Mouse (Mus musculus): Measurements from ENCODE around the gene Rps15.

Rps15 gene

DNA sequence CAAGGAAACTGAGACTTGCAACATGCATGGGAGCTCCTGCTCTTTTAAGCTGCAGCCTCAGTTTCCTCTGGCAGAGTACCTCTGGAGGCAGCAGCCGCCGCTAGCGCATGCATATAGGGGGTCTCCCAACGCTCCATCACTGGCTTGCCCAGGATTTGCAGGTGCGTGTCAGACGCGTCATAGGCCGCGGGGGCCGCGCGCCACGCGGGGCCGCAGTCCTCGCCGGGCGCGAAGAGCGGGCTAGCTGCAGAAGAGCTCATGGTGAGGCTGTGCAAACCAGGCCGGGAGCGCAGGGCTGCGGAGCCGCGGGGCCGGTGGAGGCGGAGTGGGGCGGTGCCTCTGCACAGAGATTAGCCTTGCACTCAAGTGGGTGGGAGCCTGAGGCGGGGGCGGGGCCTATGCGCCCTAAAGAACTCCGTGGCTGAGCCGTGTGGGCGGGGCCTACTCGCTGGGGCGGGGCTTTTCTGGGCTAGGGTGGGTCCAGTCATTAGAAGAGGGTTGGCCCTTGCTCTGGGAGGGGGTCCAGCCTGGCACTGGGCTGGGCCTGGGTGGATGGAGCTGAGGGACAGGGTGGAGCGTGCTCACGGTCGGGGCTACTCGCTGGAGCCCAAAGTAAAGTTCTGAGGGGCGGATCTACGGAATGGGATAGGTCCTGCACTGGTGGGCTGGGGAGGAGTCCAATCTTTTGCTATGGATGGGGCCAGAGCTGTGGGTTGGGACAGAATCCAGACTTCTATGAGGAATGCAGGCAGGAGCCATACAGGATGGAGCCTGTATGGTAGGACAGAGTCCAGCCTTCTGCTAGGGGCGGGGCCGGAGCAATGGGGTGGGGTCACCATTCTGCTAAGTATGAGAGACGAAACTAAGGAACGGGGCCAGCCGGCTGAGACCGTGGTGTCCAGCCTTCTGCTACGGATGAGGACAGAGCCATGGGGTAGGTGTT is 31.3 kb upstream of the Rps15 start, which contains the start of the genes Gamt and Dazap1:
Gene Gamt (minus strand): TSS at position 371 of the 943 bp plus-strand sequence.
Gene Dazap1 (plus strand): TSS at position 845 of the 943 bp plus-strand sequence.
- peak; percentile 99 for DNase-seq (ENCODE audit: inconsistent age in 2 of 2, low spot score in 1 of 2)

DNA sequence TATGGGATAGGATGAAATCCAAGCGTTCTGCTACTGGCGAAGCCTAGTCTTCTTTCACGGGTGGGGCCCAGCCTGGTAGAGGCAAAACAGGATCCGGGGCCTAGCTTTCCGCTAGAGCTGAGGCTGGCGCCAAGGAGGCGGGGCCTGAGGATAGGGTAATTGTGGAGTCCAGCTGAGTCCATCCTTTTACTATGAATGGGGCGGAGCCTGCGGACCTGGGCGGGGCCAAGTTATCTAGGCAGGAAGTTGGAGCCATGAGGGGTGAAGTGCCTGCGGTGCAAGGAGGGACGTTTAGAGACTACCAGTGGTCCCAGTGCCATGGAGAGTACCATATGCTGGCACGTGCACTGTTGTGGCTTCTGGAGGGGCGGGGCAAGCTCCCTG is 30.7 kb upstream of the Rps15 start:
- DNase-seq (ENCODE audit: inconsistent age in 2 of 2, low spot score in 1 of 2) = peak; percentile 98 to 100

DNA sequence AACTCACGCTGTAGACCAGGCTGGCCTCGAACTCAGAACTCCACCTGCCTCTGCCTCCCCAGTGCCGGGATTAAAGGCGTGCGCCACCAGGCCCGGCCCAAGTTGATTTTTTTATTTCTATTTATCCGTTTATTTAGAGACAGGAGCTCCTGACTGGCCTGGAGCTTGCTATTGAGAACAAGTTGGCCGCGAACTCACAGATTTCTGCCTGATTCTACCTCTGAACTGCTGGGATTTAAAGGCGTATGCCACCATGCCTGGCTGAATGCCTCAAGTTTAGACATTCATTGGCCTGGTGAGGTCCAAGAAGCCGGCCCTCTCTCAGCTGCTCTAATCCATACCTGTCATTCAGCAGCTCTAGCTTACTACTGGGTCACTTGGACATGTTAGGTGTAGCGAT is 30.1 kb upstream of the Rps15 start:
- DNase-seq (ENCODE audit: inconsistent age in 2 of 2, low spot score in 1 of 2) = peak in 1 of 2 experiments; percentile 50

DNA sequence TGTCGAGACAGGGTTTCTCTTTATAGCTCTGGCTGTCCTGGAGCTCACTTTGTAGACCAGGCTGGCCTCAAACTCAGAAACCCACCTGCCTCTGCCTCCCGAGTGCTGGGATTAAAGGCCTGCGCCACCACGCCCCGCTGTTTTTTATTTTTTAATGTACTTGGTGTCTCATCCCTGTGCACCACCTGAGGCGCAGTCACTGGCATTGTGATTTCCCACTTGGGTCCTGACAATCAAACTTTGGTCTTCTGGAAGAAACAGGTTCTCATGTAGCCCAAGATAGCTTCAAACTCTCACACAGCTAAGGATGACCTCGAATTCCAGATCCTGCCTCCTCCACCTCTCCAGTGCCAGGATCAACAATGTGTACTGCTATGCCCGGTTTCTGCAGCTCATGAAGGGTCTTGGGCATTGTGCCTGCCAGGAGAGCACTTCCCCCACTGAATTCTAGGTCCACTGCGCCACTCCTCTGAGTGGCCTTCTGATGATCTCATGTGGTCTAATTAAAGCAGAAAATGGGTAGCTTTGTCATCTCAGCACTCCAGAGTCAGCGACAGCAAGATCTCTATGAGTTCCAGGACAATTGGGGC is 29.4 kb upstream of the Rps15 start:
- peak in 1 of 2 experiments; percentile 63 for DNase-seq (ENCODE audit: inconsistent age in 2 of 2, low spot score in 1 of 2)

DNA sequence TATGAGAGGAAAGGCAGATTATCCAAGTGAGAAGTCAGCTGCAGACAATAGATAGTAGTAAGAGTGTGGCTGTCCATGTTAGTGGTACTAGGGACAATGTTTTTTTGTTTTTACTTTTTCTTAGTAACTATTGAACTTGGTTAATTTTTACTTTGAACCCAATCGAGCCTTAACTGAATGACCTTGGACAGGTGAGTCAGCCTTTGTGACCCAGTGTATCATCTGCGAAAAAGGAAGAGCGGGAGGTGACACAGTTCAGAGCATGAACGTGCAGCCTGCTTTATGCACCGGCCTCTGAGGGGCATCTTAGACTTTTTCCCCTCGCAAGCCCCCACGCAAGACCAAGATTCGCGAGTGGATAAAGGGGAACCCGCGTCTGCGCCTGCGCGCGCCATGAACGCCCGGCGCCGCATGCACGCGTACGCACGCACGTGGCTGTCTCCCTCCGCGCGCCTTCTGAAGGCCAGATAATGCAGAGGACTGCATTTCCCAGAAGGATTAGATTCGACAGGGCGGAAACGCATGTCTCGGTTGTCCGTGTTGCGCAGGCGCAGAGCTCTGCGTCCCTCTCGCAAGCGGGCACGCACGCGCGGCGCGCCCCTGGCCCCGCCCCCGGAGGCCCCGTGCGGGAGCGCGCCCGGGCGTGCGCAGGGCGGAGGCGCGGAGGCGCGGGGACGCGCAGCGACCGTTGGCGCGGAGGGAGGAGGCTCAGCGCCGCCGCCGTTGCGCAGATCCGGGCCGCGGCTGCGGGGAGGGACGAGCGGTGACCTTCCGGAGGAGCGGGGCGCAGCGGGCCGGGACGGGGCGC is 27.7 kb upstream of the Rps15 start:
- peak; percentile 99 for DNase-seq (ENCODE audit: inconsistent age in 2 of 2, low spot score in 1 of 2)

DNA sequence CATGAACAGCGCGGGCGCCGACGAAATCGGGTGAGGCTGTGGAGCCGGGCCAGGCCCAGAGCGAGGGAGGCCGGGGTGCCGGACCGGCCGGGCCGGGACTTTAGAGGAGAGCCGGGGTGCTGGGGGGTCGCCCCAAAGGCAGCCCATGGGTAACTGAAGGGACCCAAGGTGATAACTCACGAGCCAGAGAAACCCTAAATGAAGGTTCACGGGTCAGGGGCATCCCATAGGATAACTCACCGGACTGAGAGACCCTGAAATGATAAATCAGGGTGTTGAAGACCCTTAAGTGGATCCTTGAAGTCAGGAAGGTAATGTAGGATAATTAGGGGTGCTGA is 27.1 kb upstream of the Rps15 start:
- DNase-seq (ENCODE audit: inconsistent age in 2 of 2, low spot score in 1 of 2) = no peak

DNA sequence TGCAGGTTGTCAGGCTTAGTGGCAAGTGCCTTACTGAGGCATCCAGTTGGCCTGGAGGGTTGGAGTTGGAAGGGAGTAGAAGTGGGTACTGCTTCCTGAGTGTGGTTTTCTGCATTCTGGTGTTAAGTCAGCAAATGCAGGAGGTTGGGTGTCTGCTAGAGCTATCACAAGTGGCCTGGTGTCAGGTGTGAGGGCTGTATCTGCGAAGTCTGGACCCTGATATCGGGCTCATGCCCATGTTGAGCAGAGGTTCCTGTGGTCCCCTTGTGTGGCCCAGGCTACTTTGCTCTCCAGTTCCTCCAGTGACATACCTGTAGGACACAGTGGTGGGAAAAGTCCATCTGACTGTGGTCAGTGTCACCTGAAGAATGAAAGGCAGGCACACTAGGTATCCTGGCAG is 22.2 kb upstream of the Rps15 start:
- no peak for DNase-seq (ENCODE audit: inconsistent age in 2 of 2, low spot score in 1 of 2)

DNA sequence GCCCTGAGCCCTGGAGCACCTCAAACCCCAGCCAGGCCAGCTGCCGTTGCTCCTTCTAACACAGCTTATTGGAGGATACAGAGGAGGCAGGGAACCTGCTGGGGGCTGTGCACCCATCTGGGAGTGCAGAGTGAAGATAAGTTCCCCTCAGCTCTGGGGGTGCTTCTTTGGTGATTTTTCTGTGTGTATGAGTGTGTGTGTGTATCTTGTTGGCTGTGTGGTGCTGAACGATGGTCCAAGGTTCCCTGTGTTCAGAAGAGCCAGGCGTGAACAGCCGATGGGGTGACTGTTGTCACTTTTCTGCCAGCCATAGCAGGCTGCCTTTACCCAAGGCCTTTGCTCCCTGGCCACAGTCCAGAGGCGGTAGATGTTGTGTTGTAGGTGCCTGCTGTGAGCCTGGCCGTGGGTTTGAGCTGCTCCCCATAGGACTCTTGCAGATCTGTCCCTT is 21.5 kb upstream of the Rps15 start:
- DNase-seq (ENCODE audit: inconsistent age in 2 of 2, low spot score in 1 of 2) = peak in 1 of 2 experiments; percentile 79

DNA sequence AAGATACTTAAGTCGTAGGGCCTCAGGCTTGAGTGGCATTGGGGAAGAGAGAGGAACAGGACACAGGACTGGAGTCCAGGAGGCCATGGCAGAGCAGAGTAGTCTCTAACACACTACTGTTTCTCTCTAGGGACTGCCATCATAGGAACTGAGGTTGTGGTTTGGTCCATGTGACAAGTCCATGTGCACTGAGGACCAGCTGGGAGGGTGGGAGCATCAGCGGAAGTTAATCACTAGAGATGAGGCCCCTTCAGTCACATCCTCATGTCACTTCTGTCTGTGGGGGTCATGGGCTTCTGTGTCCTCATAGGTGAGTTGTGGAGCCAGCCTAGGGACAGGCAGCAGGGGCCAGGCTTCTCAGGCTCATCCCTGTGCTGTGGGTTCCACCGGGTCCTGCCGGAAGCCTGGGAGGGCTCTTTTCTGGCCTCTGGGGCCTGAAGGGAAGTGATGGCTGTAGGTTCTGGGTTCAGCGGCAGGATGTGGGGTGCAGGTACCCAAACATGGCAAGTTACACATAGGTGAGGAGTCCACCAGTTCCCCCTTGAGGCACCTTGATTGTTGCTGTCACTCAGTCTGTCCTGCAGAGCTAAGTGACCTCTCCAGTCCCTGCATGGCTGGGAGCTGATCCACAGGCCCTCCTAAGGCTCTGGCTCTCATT is 20.9 kb upstream of the Rps15 start:
- no peak for DNase-seq (ENCODE audit: inconsistent age in 2 of 2, low spot score in 1 of 2)

DNA sequence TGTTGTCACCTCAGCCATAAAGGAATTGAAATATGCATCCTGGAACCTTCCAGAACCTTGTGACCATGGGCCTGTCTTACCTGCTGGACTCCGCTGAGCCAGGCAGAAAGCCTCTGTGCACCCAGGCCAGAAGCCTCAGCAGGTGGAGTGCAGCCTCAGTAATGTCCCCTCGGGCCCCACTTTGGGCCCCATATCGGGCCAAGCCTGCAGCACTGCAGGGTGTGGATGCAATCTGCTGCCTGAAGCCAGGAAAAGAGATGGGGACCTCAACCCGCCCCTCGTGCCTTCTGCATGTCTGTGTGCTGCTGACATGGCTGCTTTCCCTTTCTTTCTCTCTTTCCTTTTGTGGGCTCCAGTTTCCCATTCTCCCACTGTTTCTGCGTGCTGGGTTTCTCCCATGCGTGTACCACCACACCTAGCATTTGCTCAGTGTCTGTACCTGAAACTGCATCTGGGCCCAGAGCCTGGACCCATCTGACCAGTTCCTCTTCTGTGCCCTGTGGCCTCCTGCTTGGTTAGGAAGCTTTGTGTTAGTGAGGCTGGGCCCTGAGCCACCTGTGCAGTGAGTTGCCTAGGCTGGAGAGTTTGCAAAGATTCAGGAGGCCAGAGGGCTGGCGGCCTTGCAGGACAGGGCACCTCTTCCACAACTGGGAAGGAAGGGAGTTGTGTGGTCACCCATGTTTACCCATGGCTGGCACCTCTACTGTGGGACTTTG is 20.2 kb upstream of the Rps15 start:
- no peak for DNase-seq (ENCODE audit: inconsistent age in 2 of 2, low spot score in 1 of 2)

DNA sequence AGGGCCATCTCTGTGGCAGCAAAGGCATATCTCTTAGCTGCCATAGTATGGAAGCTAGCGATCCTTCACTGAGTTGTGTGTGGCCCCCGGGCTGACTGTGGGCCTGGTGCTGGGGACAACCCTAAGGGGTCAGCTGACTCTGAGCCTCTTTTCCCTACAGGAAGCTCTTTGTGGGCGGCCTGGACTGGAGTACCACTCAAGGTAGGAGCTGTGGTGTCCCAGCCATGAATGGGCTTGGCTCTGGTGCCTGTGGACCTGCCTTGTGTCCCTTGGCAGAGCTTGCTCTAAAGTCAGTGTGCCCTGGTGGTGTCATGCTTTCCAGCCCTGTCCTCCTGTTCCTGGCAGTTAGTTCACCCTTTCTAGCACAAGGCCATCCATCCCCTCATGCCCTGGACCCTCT is 18.4 kb upstream of the Rps15 start:
- DNase-seq (ENCODE audit: inconsistent age in 2 of 2, low spot score in 1 of 2) = no peak

DNA sequence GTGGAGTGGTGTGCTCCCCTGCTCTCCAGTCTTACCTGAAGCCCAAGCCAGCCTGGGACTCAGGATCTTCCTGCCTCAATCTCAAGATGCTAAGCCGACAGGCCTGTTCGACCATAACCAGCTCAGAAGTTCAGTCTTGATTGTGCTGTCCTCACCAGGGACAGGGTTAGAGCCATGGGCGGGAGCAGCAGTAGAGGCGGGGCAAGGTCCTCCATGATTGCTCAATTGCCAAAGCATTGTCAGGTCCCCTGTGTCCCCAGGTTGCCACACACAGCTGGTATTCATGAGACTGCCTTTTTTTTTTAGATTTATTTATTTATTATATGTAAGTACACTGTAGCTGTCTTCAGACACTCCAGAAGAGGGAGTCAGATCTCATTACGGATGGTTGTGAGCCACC is 16.0 kb upstream of the Rps15 start:
- no peak for DNase-seq (ENCODE audit: inconsistent age in 2 of 2, low spot score in 1 of 2)

DNA sequence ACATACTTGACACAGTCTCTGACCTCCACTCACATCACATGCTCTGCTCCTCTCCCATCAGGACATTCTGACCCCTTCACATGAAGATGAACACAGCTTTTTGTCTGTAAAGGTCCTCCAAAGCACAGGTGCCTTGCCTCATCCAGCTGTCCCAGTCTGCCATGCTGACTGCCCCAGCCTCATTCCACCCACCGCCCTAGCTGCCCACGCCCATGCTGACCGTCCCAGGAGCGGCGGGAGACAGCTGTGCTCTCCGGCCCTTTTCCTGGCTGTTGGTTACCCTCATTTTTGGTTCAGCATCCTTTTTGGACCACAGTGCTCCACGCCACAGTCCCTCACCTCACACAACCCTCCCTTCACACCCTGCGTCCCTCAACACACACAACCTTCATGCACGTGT is 13.9 kb upstream of the Rps15 start:
- no peak for DNase-seq (ENCODE audit: inconsistent age in 2 of 2, low spot score in 1 of 2)

DNA sequence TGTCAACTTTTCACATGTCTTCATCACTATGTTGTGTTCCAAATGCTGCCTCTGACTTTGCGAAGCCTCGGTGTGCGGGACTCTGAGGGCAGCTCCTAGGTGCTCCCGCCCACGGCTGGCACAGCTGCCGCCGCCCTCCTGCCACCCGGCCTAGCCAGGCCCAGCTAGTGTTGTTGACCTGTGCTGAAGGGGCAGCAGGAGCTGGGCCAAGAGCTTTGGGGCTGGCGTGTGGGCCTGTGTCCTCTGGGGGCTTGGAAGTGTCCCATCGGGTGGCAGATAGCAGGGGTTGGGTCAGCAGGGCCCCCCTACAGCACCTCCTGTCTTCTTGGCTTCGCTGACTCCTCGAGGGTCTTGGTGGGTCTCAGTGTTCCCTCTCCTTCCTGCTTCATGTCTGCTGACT is 13.0 kb upstream of the Rps15 start:
- DNase-seq (ENCODE audit: inconsistent age in 2 of 2, low spot score in 1 of 2) = no peak

DNA sequence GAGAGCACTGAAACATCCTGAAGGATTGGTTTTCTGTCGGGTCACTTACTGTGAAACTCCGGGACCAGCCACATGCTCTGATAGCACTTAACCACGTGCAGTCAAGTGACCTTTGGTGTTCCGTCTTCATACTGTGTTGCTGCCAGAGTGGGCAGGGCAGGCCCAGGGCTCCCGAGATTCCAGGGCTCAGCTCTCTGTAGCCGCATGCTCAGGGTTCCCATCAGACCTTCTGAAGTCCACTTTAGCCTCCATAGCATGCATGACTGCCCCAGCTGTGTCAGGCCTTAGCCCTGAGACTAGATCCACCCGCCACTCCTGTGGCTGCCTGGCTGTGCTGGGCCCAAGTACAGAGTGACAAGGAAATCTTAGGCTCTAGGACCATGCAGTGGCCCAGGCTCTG is 10.9 kb upstream of the Rps15 start:
- peak; percentile 73 to 85 for DNase-seq (ENCODE audit: inconsistent age in 2 of 2, low spot score in 1 of 2)

DNA sequence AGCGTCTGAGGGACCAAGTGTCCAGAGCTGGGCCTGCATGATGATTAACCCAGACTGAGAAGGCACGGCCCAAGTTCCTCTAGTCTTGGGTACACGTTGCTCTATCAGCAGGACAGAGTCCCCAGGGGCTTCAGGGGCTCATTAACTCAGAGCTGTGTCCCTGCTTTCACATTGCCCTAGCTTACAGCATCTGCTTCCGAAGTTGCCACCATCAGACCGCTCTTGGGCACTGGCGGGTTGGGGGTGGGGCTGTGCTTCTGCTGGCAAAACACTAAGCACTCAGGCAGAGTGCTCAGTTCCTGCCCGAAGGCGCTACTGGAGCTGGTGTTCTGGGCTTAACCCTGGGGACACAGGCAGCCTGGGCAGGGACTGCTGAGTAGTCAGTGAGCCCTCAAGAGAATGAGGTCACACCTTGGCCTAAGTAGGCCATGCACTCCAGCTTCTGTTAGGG is 10.3 kb upstream of the Rps15 start:
- peak; percentile 73 to 83 for DNase-seq (ENCODE audit: inconsistent age in 2 of 2, low spot score in 1 of 2)

DNA sequence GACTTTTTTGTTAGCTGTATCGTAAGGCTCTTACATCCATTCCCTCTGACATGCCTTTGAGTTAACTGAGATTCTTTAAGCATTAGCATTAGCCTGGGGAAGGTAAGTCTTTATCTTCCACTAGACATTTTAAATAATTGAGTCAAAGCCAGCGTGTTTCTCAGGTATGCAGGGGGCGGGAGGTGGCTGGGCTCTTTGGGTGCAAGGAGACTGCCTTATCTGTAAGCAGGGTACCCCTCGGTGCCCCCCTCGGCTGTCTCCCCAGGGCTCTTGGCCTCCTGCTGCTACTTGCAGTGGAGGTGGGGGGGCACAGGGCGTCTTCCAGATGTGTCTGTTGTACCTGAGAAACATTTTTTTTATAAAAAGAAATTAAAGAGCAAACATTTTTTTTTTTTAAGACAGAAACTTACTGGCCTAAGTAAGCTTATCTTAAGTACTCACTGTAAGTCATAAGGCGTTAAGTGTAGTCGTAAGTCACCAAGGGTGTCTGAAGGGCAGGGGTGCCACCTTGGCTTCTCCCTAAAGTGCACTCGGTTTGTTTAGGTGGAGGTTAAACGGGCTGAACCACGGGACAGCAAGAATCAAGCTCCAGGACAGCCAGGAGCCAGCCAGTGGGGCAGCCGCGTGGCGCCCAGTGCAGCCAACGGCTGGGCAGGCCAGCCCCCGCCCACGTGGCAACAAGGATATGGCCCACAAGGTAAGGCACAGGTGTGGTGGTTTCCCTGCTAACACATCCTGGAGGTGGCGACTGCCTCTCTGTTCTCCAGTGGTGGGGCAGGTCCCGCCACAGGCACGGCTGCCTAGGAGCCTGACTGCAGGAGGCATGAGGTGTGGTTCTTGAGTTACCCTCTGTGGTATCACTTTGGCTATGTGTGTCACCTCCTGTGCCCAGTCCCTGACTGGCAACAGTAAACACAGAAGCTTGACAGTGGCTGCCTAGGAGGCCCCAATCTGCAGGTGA is 9.5 kb upstream of the Rps15 start:
- DNase-seq (ENCODE audit: inconsistent age in 2 of 2, low spot score in 1 of 2) = no peak

DNA sequence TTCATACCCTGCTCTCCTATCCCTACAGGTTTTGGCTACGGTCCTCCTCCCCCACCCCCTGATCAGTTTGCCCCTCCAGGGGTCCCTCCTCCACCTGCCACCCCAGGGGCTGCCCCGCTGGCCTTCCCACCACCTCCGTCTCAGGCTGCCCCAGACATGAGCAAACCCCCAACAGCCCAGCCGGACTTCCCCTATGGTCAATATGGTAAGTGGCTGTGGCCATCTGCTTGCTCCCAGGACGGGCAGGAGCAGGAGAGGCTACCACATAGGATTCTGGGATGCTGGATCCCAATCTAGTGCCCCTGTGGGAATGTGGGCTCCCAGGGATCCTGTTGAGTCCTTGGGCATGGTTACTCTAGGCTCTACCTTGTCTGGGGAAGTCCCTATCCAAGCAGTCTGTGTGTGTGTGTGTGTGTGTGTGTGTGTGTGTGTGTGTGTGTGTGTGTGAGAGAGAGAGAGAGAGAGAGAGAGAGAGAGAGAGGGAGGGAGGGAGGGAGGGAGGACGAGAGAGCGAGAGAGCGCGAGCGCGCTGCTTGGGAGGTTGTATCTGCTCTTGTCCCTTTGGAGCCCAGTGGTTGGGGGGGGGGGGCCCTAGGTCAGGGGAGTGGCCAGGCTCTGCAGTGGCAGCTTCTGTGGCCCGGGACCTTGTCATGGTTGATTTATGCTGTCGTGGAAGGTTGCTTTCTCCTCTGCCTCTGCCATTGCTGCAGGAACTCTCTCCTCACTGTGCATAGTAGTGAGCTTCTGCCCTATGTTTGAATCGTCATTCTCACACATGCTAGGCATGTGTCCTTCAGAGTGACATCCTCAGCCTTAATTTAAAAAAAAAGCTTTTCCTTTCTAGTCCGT is 6.8 kb upstream of the Rps15 start:
- peak; percentile 71 to 88 for DNase-seq (ENCODE audit: inconsistent age in 2 of 2, low spot score in 1 of 2)

Measured in adrenal gland, adult (tissue).